Mouse (Mus musculus) ES-E14 (cell line): ENCODE data around the gene Fank1.

Experiments used
- HCFC1 ChIP-seq: IDR thresholded peaks from 2 replicates; pipeline ENCODE4 v1.6.1; 2012; ENCODE audit warnings: low read length, inconsistent platforms, borderline replicate concordance; ENCODE audit not compliant: insufficient read depth
- MAFK ChIP-seq: IDR thresholded peaks from 2 replicates; pipeline ENCODE4 v1.6.1; 2014; ENCODE audit warnings: mild to moderate bottlenecking, low read depth, low read length, inconsistent platforms; ENCODE audit not compliant: insufficient read depth
- ZC3H11A ChIP-seq: IDR thresholded peaks from 2 replicates; pipeline ENCODE4 v1.6.1; 2012; ENCODE audit warnings: low read depth, mild to moderate bottlenecking, inconsistent platforms, low read length, borderline replicate concordance
- ZNF384 ChIP-seq: IDR thresholded peaks from 2 replicates; pipeline ENCODE4 v1.6.1; 2012; ENCODE audit warnings: low read depth, low read length, inconsistent platforms

- TF ChIP-seq HCFC1, result no peak
- no peak for TF ChIP-seq MAFK
- TF ChIP-seq ZNF384, result no peak
- no peak for TF ChIP-seq ZC3H11A
Observed at GRCm38 (mm10) chr7:133921291-133921690, 144.6 kb downstream of the Fank1 start.
